Mouse (Mus musculus) neural tube, embryonic 13.5 days (tissue): Measurements from ENCODE around the gene Rhod. TPM values are rescaled to one million over a fixed set of nuclear protein-coding genes. Genes with fewer than 3 reads are reported as not detected.

ENCODE experiments used
- ATAC-seq: fragments of 200-750 bp; cut with Nextera tagmentation; 2 replicates; pipeline ENCODE4 v1.8.0; 2017; ENCODE audit warnings: low read depth, mild to moderate bottlenecking, moderate TSS enrichment, moderate library complexity
- H3K27ac ChIP-seq: fragments of 300-500 bp; sonication (generic); replicated peaks from 2 replicates; pipeline ENCODE4 v1.5.1; 2015; ENCODE audit warnings: moderate library complexity, mild to moderate bottlenecking, inconsistent platforms
- H3K27me3 ChIP-seq: fragments of 300-500 bp; sonication (generic); 2 replicates; pipeline ENCODE4 v1.6.1; 2015; ENCODE audit warnings: mild to moderate bottlenecking, inconsistent platforms
- H3K36me3 ChIP-seq: fragments of 300-500 bp; sonication (generic); 2 replicates; pipeline ENCODE4 v1.6.1; 2015; ENCODE audit warnings: mild to moderate bottlenecking, inconsistent platforms
- H3K4me1 ChIP-seq: fragments of 300-500 bp; sonication (generic); replicated peaks from 2 replicates; pipeline ENCODE4 v1.6.1; 2015; ENCODE audit warnings: inconsistent platforms
- H3K4me2 ChIP-seq: fragments of 300-500 bp; sonication (generic); 2 replicates; pipeline ENCODE4 v1.6.1; 2015; ENCODE audit warnings: inconsistent platforms, mild to moderate bottlenecking, moderate library complexity
- H3K4me3 ChIP-seq: fragments of 300-500 bp; sonication (generic); 2 replicates; pipeline ENCODE4 v1.5.1; 2015; ENCODE audit warnings: mild to moderate bottlenecking, inconsistent platforms
- H3K9ac ChIP-seq: fragments of 300-500 bp; sonication (generic); 2 replicates; pipeline ENCODE4 v1.6.1; 2015; ENCODE audit warnings: moderate library complexity, mild to moderate bottlenecking, inconsistent platforms
- H3K9me3 ChIP-seq: fragments of 300-500 bp; sonication (generic); 2 replicates; pipeline ENCODE4 v1.6.1; 2016; ENCODE audit warnings: inconsistent platforms
- WGBS: fragments of 180-500 bp; shearing (Covaris S2); methylation state at CpG from one replicate; pipeline ENCODE4 v1.1.7; 2015; 5-methylcytosine and 5-hydroxymethylcytosine counted together
- polyA plus RNA-seq: library from polyadenylated mRNA; unstranded; fragments of >200 nt; fragmentation: Nextera tagmentation; extraction: Ambion mirVana; gene quantifications from 2 replicates; pipeline ENCODE4 v1.2.1, GENCODE M21; 2015

The Rhod gene
- polyA plus RNA-seq, 1 experiment from 2014 or later: 8.5 TPM

DNA sequence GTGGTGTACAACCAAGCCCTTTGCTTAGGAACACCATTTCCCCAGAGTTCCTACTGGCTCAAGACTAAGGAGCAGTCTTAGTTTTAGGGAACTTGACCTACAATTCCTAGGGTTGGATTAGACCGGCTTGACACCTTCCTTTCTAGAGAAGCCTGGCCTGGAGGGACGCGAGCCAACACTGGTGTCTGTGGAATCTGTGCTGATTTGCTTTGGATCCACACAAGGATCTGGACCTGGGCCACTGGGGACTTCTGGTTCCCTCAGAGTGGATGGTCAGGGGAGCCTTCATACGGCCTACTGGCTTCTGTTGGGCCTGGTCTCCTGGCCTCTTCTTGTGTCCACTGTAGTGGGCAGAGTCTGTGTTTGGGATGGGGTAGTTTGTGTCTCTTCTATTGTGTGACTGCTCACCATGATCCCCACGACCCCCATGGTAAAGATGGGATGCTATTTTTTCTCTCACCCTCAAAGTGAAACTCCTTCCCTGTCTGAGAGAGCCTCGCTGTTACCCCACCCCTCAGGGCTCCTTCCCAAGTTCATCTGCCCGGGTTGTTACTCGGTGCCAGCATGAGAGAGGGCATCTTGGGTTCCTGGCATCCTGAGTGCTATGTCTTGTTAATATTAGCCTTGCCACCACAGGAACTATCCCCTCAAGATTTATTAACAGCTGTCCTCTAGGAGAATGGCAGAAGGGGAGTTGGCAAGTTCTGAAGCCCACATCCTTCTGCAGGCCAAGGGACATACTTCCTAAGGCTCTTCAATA lies 7.6 kb upstream of the Rhod start:
- Histone ChIP-seq H3K27ac (no peak overlapping the region), H3K4me1 (peaks cover 7% of the 10 kb centered on the region), H3K27me3 (no peaks in the 10 kb centered on the region), H3K4me2 (no peak overlapping the region), H3K9me3 (no peaks in the 10 kb centered on the region), H3K36me3 (no peaks in the 10 kb centered on the region), H3K4me3 (no peak overlapping the region), H3K9ac (no peak overlapping the region)
- WGBS: 82% methylated on average over 8 of the region's 8 CpGs
- no peak for ATAC-seq

DNA sequence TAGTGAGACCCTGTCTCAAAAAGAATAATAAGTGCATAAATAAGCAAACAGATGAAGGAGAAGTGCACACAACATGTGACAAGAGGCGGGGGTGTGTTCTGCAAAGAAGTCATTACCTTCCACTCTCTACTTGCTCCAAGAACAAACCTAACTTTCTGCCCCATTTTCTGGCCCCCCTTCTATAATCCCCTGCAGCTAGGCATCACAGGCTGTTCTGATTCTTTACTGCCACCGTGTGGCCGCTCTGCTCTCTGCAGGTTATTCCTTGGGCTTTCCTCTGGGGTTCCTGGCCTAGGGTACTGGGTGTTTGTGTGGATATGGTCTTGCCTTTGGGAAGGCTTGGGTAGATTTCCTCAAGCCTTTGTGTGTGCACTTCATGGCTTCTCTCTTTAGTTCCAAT lies 3.2 kb upstream of the Rhod start:
- no peak for ATAC-seq
- no peaks in the 10 kb centered on the region for H3K36me3 ChIP-seq
- peaks cover 32% of the 10 kb centered on the region for H3K27me3 ChIP-seq
- WGBS: 6% methylated on average over 3 of the region's 3 CpGs
- H3K4me3 ChIP-seq: no peak overlapping the region
- H3K4me1 ChIP-seq: peaks cover 32% of the 10 kb centered on the region
- H3K9ac ChIP-seq: no peak overlapping the region
- H3K4me2 ChIP-seq: no peak overlapping the region
- peak overlapping the region; percentile 46; the same call in 1 of the 2 replicates for H3K27ac ChIP-seq
- no peaks in the 10 kb centered on the region for H3K9me3 ChIP-seq

- no peak overlapping the region for H3K9ac ChIP-seq
- H3K36me3 ChIP-seq: no peaks in the 10 kb centered on the region
- H3K27me3 ChIP-seq: peaks cover 32% of the 10 kb centered on the region
- no peak overlapping the region for H3K4me2 ChIP-seq
- H3K4me3 ChIP-seq: no peak overlapping the region
- 24% methylated on average over 10 of the region's 10 CpGs for WGBS
- 0 out of 2 replicates have a peak overlapping the region, but pooled peaks have one; percentile 46 for H3K27ac ChIP-seq
- peaks cover 32% of the 10 kb centered on the region for H3K4me1 ChIP-seq
- H3K9me3 ChIP-seq: no peaks in the 10 kb centered on the region
- ATAC-seq: peak; percentile 10; the same call in 1 of the 2 replicates
These were observed 2.5 kb upstream of the Rhod start for GRCm38 (mm10) chr19:4441621-4442161.

DNA sequence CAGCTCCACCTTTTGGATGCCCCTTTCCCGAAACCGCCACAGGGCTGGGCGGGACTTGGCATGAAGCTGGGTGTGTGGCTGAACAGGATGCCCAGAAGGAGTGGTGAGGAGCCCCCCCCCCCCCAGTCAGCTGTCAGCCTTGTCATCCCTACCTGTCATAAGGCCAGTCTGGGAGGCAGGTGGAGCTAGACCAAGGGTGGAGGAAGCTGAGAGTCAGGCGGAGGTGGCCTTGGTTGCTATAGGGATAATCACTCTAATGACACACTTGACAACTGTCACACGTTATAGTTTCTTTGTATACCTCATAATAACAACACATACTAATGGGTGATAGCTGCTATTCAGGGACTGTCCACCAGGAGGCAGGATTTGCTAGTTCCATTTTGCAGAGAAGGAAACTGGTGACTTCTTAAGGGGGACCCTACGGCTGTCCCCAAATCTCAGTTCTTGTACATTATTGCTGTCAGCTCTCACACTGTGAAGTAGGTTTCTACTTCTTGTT lies 1.9 kb upstream of the Rhod start:
- ATAC-seq: 0 out of 2 replicates have a peak, but pooled peaks have one; percentile 19
- H3K9ac ChIP-seq: no peak overlapping the region
- no peaks in the 10 kb centered on the region for H3K9me3 ChIP-seq
- H3K27me3 ChIP-seq: peaks cover 32% of the 10 kb centered on the region
- WGBS: 22% methylated on average over 6 of the region's 6 CpGs
- H3K36me3 ChIP-seq: no peaks in the 10 kb centered on the region
- no peak overlapping the region for H3K4me2 ChIP-seq
- H3K4me3 ChIP-seq: no peak overlapping the region
- no peak overlapping the region for H3K27ac ChIP-seq
- peaks cover 32% of the 10 kb centered on the region for H3K4me1 ChIP-seq

DNA sequence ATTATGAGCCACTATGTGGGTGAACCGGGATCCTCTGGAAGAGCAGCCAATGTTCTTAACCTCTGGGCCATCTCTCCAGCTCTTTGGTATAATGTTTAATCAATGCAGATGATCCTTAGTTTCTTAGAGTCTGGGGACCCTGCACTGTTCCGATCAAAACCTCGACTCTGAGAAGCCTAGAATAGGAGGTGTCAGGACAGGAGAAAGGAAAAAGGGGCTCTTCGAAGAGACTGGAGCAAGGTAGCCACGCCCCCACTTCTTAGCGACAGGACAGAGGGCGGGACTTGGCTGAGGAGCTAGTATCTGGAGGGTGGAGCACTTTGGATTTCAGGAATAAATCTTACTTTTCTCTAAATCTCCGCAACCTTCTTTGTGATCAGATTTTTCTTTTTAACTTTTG lies 990 bp upstream of the Rhod start:
- WGBS: 10% methylated on average over 8 of the region's 8 CpGs

DNA sequence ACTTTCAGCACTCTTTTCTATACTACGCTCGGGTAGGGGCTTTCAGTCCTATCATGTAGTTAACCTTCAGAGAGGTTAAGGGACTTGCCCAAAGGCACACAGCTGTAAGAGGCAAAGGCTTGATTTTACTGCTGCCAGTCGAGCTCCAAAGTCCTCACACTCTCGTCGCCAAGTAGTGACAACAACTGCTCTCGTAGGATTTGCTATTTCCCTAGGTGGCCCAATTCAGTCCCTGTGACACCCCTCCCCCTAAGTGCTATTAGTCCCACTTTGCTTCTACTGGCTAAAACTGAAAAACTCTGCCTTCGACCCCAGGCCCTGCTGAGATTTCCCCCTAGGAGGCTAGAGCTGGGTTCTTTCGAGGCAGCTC lies 456 bp downstream of the Rhod start:
- H3K4me3 ChIP-seq: peak overlapping the region; percentile 48
- peak overlapping the region; percentile 78 for H3K4me2 ChIP-seq
- H3K27ac ChIP-seq: no peak overlapping the region
- H3K36me3 ChIP-seq: no peaks in the 10 kb centered on the region
- no peaks in the 10 kb centered on the region for H3K9me3 ChIP-seq
- 8% methylated on average over 8 of the region's 8 CpGs for WGBS
- ATAC-seq: no peak
- H3K4me1 ChIP-seq: peaks cover 32% of the 10 kb centered on the region
- H3K9ac ChIP-seq: peak overlapping the region; percentile 73
- H3K27me3 ChIP-seq: peaks cover 32% of the 10 kb centered on the region

More for the DNA sequence above, 990 bp upstream of the Rhod start:
- Histone ChIP-seq H3K27me3 (peaks cover 32% of the 10 kb centered on the region), H3K36me3 (no peaks in the 10 kb centered on the region), H3K4me2 (peak overlapping the region; percentile 78), H3K4me1 (peaks cover 32% of the 10 kb centered on the region), H3K27ac (no peak overlapping the region), H3K4me3 (0 out of 2 replicates have a peak overlapping the region, but pooled peaks have one; percentile 48), H3K9me3 (no peaks in the 10 kb centered on the region), H3K9ac (no peak overlapping the region)
- ATAC-seq: no peak

DNA sequence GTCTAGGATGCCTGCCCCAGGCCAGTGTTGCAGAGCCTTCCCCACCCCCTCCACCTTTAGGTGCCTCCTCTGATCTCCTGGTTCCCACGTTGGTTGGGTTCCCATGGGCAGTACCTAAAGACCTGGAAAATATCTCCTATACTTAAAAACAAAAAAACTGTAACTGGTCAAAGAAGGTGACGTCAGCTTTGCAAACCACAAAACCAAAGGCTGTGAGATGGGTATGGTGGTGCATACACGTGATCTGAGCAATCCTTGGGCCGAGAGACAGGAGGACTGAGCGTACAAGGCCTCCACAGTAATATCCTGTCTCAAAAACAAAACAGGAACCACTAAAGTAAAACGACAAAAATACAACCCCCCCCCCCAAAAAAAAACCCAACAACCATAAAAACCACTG lies 1.3 kb downstream of the Rhod start:
- WGBS: 78% methylated on average over 6 of the region's 6 CpGs
- no peak for ATAC-seq
- Histone ChIP-seq H3K36me3 (no peaks in the 10 kb centered on the region), H3K9ac (no peak overlapping the region), H3K27ac (no peak overlapping the region), H3K9me3 (no peaks in the 10 kb centered on the region), H3K27me3 (peaks cover 32% of the 10 kb centered on the region), H3K4me1 (peaks cover 32% of the 10 kb centered on the region), H3K4me2 (peak overlapping the region; percentile 78; the same call in 1 of the 2 replicates), H3K4me3 (no peak overlapping the region)

- H3K27ac ChIP-seq: no peak overlapping the region
- ATAC-seq: no peak
- H3K9me3 ChIP-seq: no peaks in the 10 kb centered on the region
- no peaks in the 10 kb centered on the region for H3K36me3 ChIP-seq
- H3K4me3 ChIP-seq: no peak overlapping the region
- peaks cover 23% of the 10 kb centered on the region for H3K4me1 ChIP-seq
- peaks cover 31% of the 10 kb centered on the region for H3K27me3 ChIP-seq
- no peak overlapping the region for H3K9ac ChIP-seq
- 93% methylated on average over 3 of the region's 3 CpGs for WGBS
- H3K4me2 ChIP-seq: no peak overlapping the region
These were observed 3.0 kb downstream of the Rhod start for GRCm38 (mm10) chr19:4436254-4436653.

DNA sequence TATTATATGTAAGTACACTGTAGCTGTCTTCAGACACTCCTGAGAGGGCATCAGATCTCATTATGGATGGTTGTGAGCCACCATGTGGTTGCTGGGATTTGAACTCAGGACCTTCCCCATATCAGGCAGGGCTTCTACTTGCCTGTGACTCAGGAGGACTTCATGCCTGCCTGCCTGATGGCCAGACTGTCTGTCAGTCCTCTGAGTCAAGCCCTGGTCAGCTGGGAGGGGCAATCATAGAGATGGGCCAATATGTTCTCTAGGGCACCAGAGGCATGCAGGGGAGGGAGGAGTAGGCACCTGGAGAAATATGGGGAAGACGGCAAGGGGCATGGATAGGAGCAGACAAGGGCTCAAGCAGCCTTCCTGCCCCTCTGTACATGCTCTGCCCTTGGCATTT lies 4.2 kb downstream of the Rhod start:
- Histone ChIP-seq H3K4me1 (peaks cover 13% of the 10 kb centered on the region), H3K9me3 (no peaks in the 10 kb centered on the region), H3K9ac (no peak overlapping the region), H3K27ac (no peak overlapping the region), H3K4me3 (no peak overlapping the region), H3K4me2 (no peak overlapping the region), H3K36me3 (no peaks in the 10 kb centered on the region), H3K27me3 (peaks cover 19% of the 10 kb centered on the region)
- no peak for ATAC-seq
- 94% methylated on average over 1 of the region's 1 CpGs for WGBS

GRCm38 (mm10) chr19:4433756-4434155 lies 5.5 kb downstream of the Rhod start:
- no peak overlapping the region for H3K4me2 ChIP-seq
- H3K36me3 ChIP-seq: no peaks in the 10 kb centered on the region
- no peak for ATAC-seq
- 75% methylated on average over 1 of the region's 1 CpGs for WGBS
- peaks cover under 1% of the 10 kb centered on the region; the same call in 1 of the 2 replicates for H3K4me1 ChIP-seq
- H3K9ac ChIP-seq: no peak overlapping the region
- H3K27me3 ChIP-seq: peaks cover 7% of the 10 kb centered on the region
- no peak overlapping the region for H3K4me3 ChIP-seq
- no peaks in the 10 kb centered on the region for H3K9me3 ChIP-seq
- H3K27ac ChIP-seq: no peak overlapping the region

- no peak overlapping the region for H3K27ac ChIP-seq
- no peak overlapping the region for H3K9ac ChIP-seq
- no peak for ATAC-seq
- H3K9me3 ChIP-seq: no peaks in the 10 kb centered on the region
- 86% methylated on average over 4 of the region's 4 CpGs for WGBS
- no peak overlapping the region for H3K4me2 ChIP-seq
- no peaks in the 10 kb centered on the region for H3K4me1 ChIP-seq
- H3K27me3 ChIP-seq: no peaks in the 10 kb centered on the region
- no peaks in the 10 kb centered on the region for H3K36me3 ChIP-seq
- H3K4me3 ChIP-seq: no peak overlapping the region
These were observed 9.1 kb downstream of the Rhod start for GRCm38 (mm10) chr19:4430091-4430620.

GRCm38 (mm10) chr19:4425610-4426366 lies 13.4 kb downstream of the Rhod start:
- ATAC-seq: no peak
- H3K27ac ChIP-seq: no peak overlapping the region
- 77% methylated on average over 19 of the region's 19 CpGs for WGBS
- no peak overlapping the region for H3K4me2 ChIP-seq
- H3K4me3 ChIP-seq: no peak overlapping the region
- no peaks in the 10 kb centered on the region for H3K9me3 ChIP-seq
- no peaks in the 10 kb centered on the region for H3K36me3 ChIP-seq
- H3K4me1 ChIP-seq: no peaks in the 10 kb centered on the region
- H3K27me3 ChIP-seq: no peaks in the 10 kb centered on the region
- H3K9ac ChIP-seq: no peak overlapping the region
